Mouse (Mus musculus) heart, adult 8-10 months (tissue): ENCODE results near the gene Tekt2. TPM values are rescaled to one million over a fixed set of nuclear protein-coding genes. Genes with fewer than 3 reads are reported as not detected.

Experiments used
- DNase-seq: peaks from one replicate; pipeline ENCODE4 v3.0.0; 2022; ENCODE audit warnings: low spot score
- total RNA-seq, 4 experiments: library from RNA; stranded (reverse); gene quantifications; 2 replicates each; pipeline ENCODE4 v1.2.4; 2022

The Tekt2 gene
- total RNA-seq, 4 experiments from 2014 or later, result 0.47 to 0.95 TPM; not detected in 2

GRCm38 (mm10) chr4:126275081-126275480, 50.4 kb downstream of the Tekt2 start:
- DNase-seq, result no peak

DNA sequence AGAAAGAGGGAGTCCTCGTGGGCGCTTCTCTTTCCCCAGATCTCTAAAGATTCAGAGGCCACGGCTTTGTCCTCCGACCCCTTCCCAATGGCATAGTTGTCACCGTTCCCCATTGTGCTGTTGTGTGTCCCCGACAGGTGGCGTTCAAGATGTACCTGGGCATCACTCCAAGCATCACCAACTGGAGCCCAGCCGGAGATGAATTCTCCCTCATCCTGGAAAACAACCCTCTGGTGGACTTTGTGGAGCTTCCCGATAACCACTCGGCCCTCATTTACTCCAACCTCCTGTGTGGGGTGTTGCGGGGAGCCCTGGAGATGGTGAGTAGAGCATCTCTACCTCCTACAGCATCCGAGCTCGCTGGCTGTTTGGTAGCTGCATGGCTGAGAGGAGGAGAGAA, 51.7 kb downstream of the Tekt2 start:
- no peak for DNase-seq

Other genes with a start within 250 kb of the Tekt2 start
- gene Lsm10, start 229.1 kb downstream of the Tekt2 start, total RNA-seq, result 10 to 100 TPM; 17.3 to 19.5 (median 18.4) TPM
- 10 to 100 TPM; 37.8 to 61.9 (median 52.4) TPM for gene Stk40, start 221.7 kb downstream of the Tekt2 start, total RNA-seq
- 10 to 100 TPM in 1 of 4 experiments, 1 to 10 TPM in 3; 7.3 to 12.4 (median 9.0) TPM for gene Eva1b, start 177.9 kb downstream of the Tekt2 start, total RNA-seq
- 1 to 10 TPM; 1.6 to 2.2 (median 2.1) TPM for gene Sh3d21, start 162.2 kb downstream of the Tekt2 start, total RNA-seq
- gene Thrap3, start 122.9 kb downstream of the Tekt2 start, total RNA-seq, result 100 to 1,000 TPM; 112 to 128 (median 121) TPM
- 100 to 1,000 TPM; 266 to 279 (median 267) TPM for gene Map7d1, start 69.3 kb downstream of the Tekt2 start, total RNA-seq
- gene Trappc3, start 63.4 kb downstream of the Tekt2 start, total RNA-seq, result 10 to 100 TPM; 45.4 to 56.5 (median 51.6) TPM
- under 1 TPM; 0.35 to 0.91 (median 0.46) TPM for gene Col8a2, start 38.9 kb downstream of the Tekt2 start, total RNA-seq
- gene Adprhl2, start 4.0 kb downstream of the Tekt2 start, total RNA-seq, result 10 to 100 TPM; 12.7 to 14.4 (median 13.5) TPM
- 10 to 100 TPM; 11.1 to 13.5 (median 12.8) TPM for gene Ago3, start 103.9 kb upstream of the Tekt2 start, total RNA-seq
- 10 to 100 TPM; 10.7 to 11.6 (median 11.3) TPM for gene Ago1, start 142.9 kb upstream of the Tekt2 start, total RNA-seq
- gene Ago4, start 207.8 kb upstream of the Tekt2 start, total RNA-seq, result 10 to 100 TPM; 10.4 to 14.5 (median 12.1) TPM
- under 1 TPM; 0.16 to 0.69 (median 0.50) TPM for gene Clspn, start 231.2 kb upstream of the Tekt2 start, total RNA-seq